Mouse (Mus musculus): Measurements from ENCODE around the gene Pbld2. TPM values are rescaled to one million over a fixed set of nuclear protein-coding genes. Genes with fewer than 3 reads are reported as not detected.

The Pbld2 gene
- 0.91 TPM for polyA plus RNA-seq (2017; shearing (Covaris generic))

DNA sequence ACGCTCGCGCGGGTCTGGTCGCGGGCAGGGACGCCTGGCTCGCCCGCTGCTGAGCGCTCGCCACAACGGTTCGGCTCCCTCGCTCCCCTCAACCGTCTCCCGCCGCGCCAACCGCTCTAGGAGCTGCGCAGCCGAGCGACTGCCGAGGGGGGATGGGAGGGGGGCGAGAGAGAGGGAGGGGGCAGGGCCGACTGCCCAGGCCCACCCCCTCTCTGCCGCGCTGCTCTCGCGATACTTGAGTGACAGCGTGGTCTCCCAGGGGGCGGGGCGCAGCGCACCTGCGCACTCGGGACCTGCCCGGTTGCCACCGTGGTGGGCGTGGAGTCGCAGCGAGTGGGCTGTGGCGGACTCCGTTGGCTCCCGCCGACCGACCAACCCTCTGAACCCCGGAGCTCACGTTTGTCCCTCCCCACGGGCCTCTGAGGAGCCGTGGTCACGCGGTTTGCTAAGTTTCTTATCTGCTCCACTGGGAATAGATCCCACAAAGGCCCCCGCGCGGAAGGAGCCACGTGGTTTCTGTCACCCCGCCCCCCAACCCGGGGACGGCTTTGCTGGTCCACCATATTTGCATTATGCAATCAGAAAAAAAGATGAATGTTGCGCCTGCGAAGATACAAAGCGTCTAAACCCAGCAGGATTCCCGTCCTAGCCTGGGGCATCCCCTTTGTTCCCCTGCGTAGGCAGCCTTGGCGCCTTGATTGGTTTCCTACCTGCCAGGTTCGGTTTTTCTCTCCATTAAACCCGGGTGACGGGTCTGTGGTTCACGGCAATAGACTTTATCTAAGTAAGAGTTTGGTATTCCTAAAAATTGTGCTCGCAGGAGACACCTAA lies at the start of gene Pbld2, which contains the start of gene Hnrnph3:
Pbld2 (plus strand) TSS at position 567 of the 831 bp plus-strand sequence.
Hnrnph3 (minus strand) TSS at position 469 of the 831 bp plus-strand sequence.

DNA sequence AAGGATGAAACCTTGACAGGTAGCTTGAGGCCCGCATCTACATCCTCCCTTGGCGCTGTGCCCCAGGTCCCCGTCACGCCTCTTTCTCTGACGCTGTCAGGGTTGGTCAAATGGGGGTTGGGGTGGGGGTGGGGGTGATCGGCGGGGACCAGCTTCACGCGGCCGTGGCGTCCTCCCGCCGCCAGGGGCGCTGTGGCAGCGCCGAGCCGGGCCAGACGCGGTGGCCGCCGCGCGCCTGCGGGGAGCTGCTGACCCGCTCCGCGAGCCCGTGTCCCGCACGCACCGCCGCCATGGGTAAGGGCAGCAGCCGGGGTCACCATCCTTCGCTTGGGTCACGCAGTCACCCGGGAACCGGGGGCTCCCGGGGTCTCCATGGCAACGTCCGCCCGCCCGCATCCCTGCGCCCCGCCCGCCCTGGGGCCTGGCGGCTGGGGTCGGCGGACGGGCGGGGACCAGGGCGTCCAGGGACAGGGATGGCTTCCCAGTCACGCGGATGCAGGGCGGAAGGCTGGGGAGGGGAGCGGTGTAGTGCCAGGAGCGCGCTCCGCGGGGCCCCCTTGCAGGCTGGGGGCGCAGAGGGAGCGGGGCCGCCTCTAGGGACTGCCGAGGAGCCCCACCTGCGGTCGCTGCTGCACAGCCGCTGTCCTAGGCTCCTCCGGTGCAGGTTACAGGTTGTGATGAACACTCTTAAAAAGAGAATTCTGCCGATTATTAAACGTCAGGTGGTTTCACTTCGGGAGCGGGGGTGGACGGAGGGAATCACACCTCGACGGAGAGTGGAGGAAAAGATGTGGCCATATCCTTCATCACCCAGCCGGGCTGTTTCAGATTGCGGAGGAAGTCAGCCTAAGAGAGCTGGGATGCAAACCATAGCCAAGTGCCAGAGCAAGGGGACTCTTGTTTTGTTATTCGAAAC lies 43.8 kb upstream of the Pbld2 start, which contains the start of gene Rufy2:
Rufy2 (plus strand) TSS at position 185 of the 916 bp plus-strand sequence.

DNA sequence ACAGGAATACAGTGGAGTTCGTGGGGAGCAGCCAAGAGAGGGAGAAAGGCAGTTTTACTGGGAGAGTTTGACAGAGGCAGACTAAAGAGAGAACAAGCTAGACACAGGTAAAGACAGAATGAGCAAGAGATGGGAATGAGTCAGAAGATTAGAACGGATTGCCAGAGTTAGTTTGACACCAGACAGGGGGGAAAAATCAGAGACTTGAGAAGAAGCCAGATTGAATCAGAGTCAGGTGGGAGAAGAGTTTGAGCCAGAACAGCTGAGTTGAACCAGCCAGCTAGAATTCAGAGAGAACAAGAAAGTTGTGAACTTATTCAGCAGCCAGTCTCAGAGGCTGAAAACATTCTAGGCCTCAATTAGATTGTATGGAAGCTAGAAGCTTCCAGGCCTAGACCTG lies 35.7 kb downstream of the Pbld2 start, which contains the start of gene Pbld1:
Pbld1 (plus strand) TSS at position 301 of the 400 bp plus-strand sequence.

DNA sequence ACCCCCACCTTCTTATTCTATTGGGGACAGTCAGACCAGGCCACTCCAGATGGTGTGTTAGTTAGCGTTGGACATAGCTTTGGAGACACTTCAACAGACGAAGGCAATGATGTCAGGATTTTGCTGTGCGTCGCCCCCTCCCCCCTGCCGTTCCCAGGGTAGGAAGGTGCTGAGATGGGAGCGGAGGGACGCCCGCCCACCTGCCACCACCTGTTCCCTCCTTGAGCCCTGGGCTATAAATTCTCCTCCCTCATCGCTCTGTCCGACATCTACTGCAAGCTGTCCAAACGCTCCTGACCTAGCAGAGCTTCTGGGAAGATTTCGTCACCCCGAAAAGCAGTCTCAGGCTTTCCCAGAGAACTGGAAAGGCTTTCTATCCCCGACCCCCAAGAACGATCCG lies 75.4 kb downstream of the Pbld2 start, which contains the start of gene Atoh7:
Atoh7 (plus strand) TSS at position 131 of the 400 bp plus-strand sequence.

Other genes starting within 250 kb of the Pbld2 start
- 93.7 TPM for gene Ccar1, start 232.0 kb upstream of the Pbld2 start, polyA plus RNA-seq (2017; shearing (Covaris generic))
- gene Tet1, start 115.3 kb upstream of the Pbld2 start, polyA plus RNA-seq (2017; shearing (Covaris generic)): 1.3 TPM
- gene Slc25a16, start 103.7 kb upstream of the Pbld2 start, polyA plus RNA-seq (2017; shearing (Covaris generic)): 11.1 TPM
- gene Dna2, start 77.3 kb upstream of the Pbld2 start, polyA plus RNA-seq (2017; shearing (Covaris generic)): 0.74 TPM
- gene Rufy2, start 44.1 kb upstream of the Pbld2 start, polyA plus RNA-seq (2017; shearing (Covaris generic)): 33.7 TPM
- 85.4 TPM for gene Hnrnph3, start 98 bp upstream of the Pbld2 start, polyA plus RNA-seq (2017; shearing (Covaris generic))
- not detected for gene Pbld1, start 35.8 kb downstream of the Pbld2 start, polyA plus RNA-seq (2017; shearing (Covaris generic))
- gene Atoh7, start 75.3 kb downstream of the Pbld2 start, polyA plus RNA-seq (2017; shearing (Covaris generic)): not detected
- 0.59 TPM for gene Mypn, start 179.6 kb downstream of the Pbld2 start, polyA plus RNA-seq (2017; shearing (Covaris generic))
- gene Herc4, start 219.5 kb downstream of the Pbld2 start, polyA plus RNA-seq (2017; shearing (Covaris generic)): 88.0 TPM